ENCODE assay signal across 18 mouse cellular contexts in the genomic region with DNA sequence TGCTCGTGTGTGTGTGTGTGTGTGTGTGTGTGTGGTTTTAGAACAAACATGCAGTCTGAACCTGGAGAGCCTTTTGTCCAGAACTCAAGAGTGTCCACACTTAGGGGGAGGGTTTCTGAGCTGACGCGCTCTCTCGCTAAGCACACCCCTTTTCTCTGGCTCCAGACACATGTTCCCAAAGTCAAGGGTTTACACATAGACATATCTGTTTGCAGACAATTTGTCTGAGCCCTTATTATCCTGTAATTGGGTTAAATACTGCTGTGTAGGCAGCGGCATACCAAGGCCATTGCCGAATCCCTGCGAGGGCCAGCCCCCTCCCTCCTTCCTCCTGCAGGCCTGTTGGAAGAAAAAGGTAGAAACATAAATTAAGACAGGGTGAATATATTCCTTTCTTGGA.
DNase-seq lines count a peak whose midpoint lies in the region; ATAC-seq and TF ChIP-seq lines count a peak whose summit lies in the region.
"Had no signal": no experiment of that assay in that cellular context is flagged by ENCODE, and none has a peak within 500 bp of the region (broad histone marks: within the 10 kb centered on the region; RNA-seq: fewer than 3 reads in every experiment).

No protein-coding gene starts in this region.

- no peaks in the 10 kb centered on the region for H3K36me3 ChIP-seq in kidney, postnatal 0 days (ENCODE audit: insufficient read depth, low read length)
- H3K36me3 ChIP-seq in embryonic facial prominence, embryonic 15.5 days: no peaks in the 10 kb centered on the region
- H3K36me3 ChIP-seq: midbrain, embryonic 12.5 days had no signal

- no peak overlapping the region for H3K4me2 ChIP-seq in kidney, postnatal 0 days (ENCODE audit: low read length)
- H3K4me2 ChIP-seq in embryonic facial prominence, embryonic 15.5 days (replicated peaks): no peak overlapping the region
- H3K4me2 ChIP-seq: heart, embryonic 11.5 days; liver, embryonic 11.5 days; midbrain, embryonic 12.5 days had no signal

- no peak for ATAC-seq in kidney, postnatal 0 days (replicated peaks; ENCODE audit: low FRiP score, low read depth)
- peak; percentile 75; the same call in 1 of the 2 replicates for ATAC-seq in embryonic facial prominence, embryonic 15.5 days (ENCODE audit: insufficient number of reproducible peaks, low FRiP score, low TSS enrichment, low read depth)
- no peak for ATAC-seq in inflammation-experienced regulatory T-cells, adult 6 months
- ATAC-seq: hindbrain, postnatal 0 days had no signal

- no peak overlapping the region for H3K27ac ChIP-seq in kidney, postnatal 0 days
- H3K27ac ChIP-seq in embryonic facial prominence, embryonic 15.5 days (replicated peaks): peak overlapping the region; percentile 67
- H3K27ac ChIP-seq: hindbrain, postnatal 0 days; midbrain, embryonic 12.5 days had no signal

- no peak overlapping the region for H3K4me3 ChIP-seq in kidney, postnatal 0 days (replicated peaks; ENCODE audit: low read depth, low read length)
- H3K4me3 ChIP-seq in embryonic facial prominence, embryonic 15.5 days (replicated peaks): no peak overlapping the region
- H3K4me3 ChIP-seq: midbrain, embryonic 12.5 days; myocyte had no signal

- peak; percentile 70 for DNase-seq in kidney, postnatal 0 days (ENCODE audit: low spot score)
- no peak for DNase-seq in kidney, adult 9 months
- peak; percentile 25 for DNase-seq in brain, embryonic 14.5 days (ENCODE audit: low read depth)
- DNase-seq in retina, embryonic 14.5 days (ENCODE audit: low spot score): peak; percentile 32
- no peak for DNase-seq in embryo, embryonic 10.5 days (ENCODE audit: low spot score)
- DNase-seq in left cerebral cortex, postnatal 10 days (ENCODE audit: extremely low spot score in 1 of 2, low spot score in 2 of 2): no peak
- DNase-seq: adrenal gland, postnatal 14 days; cerebellum, adult 8-10 months; gastrocnemius, postnatal 36 days; right cerebral cortex, postnatal 4 days; thymus, postnatal 14 days had no signal

- H3K9ac ChIP-seq in kidney, postnatal 0 days (ENCODE audit: low read depth, low read length): no peak overlapping the region
- H3K9ac ChIP-seq in embryonic facial prominence, embryonic 15.5 days: no peak overlapping the region
- H3K9ac ChIP-seq: midbrain, embryonic 12.5 days had no signal

- no peak for TF ChIP-seq CTCF in kidney, postnatal 0 days (IDR thresholded peaks at IDR 0.05; ENCODE audit: low read depth)
- no peak for TF ChIP-seq CTCF in brain, embryonic 14.5 days (IDR thresholded peaks at IDR 0.05; ENCODE audit: borderline replicate concordance, extremely low read depth, insufficient read depth, insufficient read length)

- H3K27me3 ChIP-seq in kidney, postnatal 0 days (ENCODE audit: insufficient read depth, low read length): no peaks in the 10 kb centered on the region
- peaks cover 17% of the 10 kb centered on the region for H3K27me3 ChIP-seq in embryonic facial prominence, embryonic 15.5 days

- H3K9me3 ChIP-seq in kidney, postnatal 0 days (replicated peaks; ENCODE audit: low read length): no peaks in the 10 kb centered on the region
- no peaks in the 10 kb centered on the region for H3K9me3 ChIP-seq in embryonic facial prominence, embryonic 15.5 days (replicated peaks)
- H3K9me3 ChIP-seq: midbrain, embryonic 12.5 days had no signal

- intact Hi-C loops in left cerebral cortex, postnatal 10 days (cut with DNase I): no loop called here

- WGBS in kidney, postnatal 0 days: 46% methylated on average over 7 of the region's 7 CpGs
- 22% methylated on average over 7 of the region's 7 CpGs for WGBS in embryonic facial prominence, embryonic 15.5 days

- TF ChIP-seq POLR2A in brain, embryonic 14.5 days (IDR thresholded peaks at IDR 0.05; ENCODE audit: borderline replicate concordance, extremely low read depth, insufficient read depth, insufficient read length, poor library complexity, severe bottlenecking): no peak

- H3K4me1 ChIP-seq in kidney, postnatal 0 days (replicated peaks; ENCODE audit: insufficient read depth, low read length): no peaks in the 10 kb centered on the region
- peaks cover 47% of the 10 kb centered on the region for H3K4me1 ChIP-seq in embryonic facial prominence, embryonic 15.5 days
- H3K4me1 ChIP-seq: midbrain, embryonic 12.5 days had no signal

Comparison
In these comparisons a context has a peak if more than half of its experiments do, and no peak if none do; other contexts are left out.
1. DNase-seq: peak in kidney, postnatal 0 days (single experiment), brain, embryonic 14.5 days (single experiment) and retina, embryonic 14.5 days (single experiment); none in kidney, adult 9 months (single experiment), embryo, embryonic 10.5 days (single experiment) and left cerebral cortex, postnatal 10 days (0 of 2).